Mouse (Mus musculus) midbrain, postnatal 0 days (tissue): ENCODE results near the gene Ncam1. TPM values are rescaled to one million over a fixed set of nuclear protein-coding genes. Genes with fewer than 3 reads are reported as not detected.

Experiments
- ATAC-seq: fragments of 200-750 bp; cut with Nextera tagmentation; 2 replicates; pipeline ENCODE4 v1.8.0; 2017; ENCODE audit warnings: moderate number of reproducible peaks, mild to moderate bottlenecking, moderate TSS enrichment, moderate library complexity; ENCODE audit not compliant: low FRiP score
- DNase-seq: peaks from one replicate; pipeline ENCODE4 v3.0.0-alpha.2; 2015; ENCODE audit warnings: low spot score
- H3K27ac ChIP-seq: fragments of 300-500 bp; sonication (generic); 2 replicates; pipeline ENCODE4 v1.5.1; 2014; ENCODE audit warnings: low read depth, mild to moderate bottlenecking, low read length, mixed read lengths
- H3K27me3 ChIP-seq: fragments of 300-500 bp; sonication (generic); 2 replicates; pipeline ENCODE4 v1.6.1; 2014; ENCODE audit warnings: low read length, control low read depth, mixed read lengths; ENCODE audit not compliant: insufficient read depth
- H3K36me3 ChIP-seq: fragments of 300-500 bp; sonication (generic); 2 replicates; pipeline ENCODE4 v1.6.1; 2014; ENCODE audit warnings: low read length, control low read depth, mixed read lengths; ENCODE audit not compliant: insufficient read depth
- H3K4me1 ChIP-seq: fragments of 300-500 bp; sonication (generic); 2 replicates; pipeline ENCODE4 v1.6.1; 2014; ENCODE audit warnings: mild to moderate bottlenecking, control low read depth, antibody characterized with exemption, low read length, mixed read lengths; ENCODE audit not compliant: insufficient read depth
- H3K4me2 ChIP-seq: fragments of 300-500 bp; sonication (generic); 2 replicates; pipeline ENCODE4 v1.6.1; 2014; ENCODE audit warnings: low read depth, mild to moderate bottlenecking, low read length, mixed read lengths; ENCODE audit not compliant: poor library complexity, severe bottlenecking
- H3K4me3 ChIP-seq: fragments of 300-500 bp; sonication (generic); 2 replicates; pipeline ENCODE4 v1.5.1; 2014; ENCODE audit warnings: low read depth, mild to moderate bottlenecking, low read length, moderate library complexity
- H3K9ac ChIP-seq: fragments of 300-500 bp; sonication (generic); replicated peaks from 2 replicates; pipeline ENCODE4 v1.6.1; 2014; ENCODE audit warnings: mild to moderate bottlenecking, low read length, moderate library complexity, mixed read lengths; ENCODE audit not compliant: poor library complexity, severe bottlenecking
- H3K9me3 ChIP-seq: fragments of 300-500 bp; sonication (generic); 2 replicates; pipeline ENCODE4 v1.6.1; 2016; ENCODE audit warnings: low read length, control low read depth
- CTCF ChIP-seq: IDR thresholded peaks from 2 replicates; pipeline ENCODE4 v1.5.1; 2016; ENCODE audit warnings: antibody characterized with exemption, mild to moderate bottlenecking
- WGBS: fragments of 180-500 bp; shearing (Covaris S2); extraction: QIAGEN DNeasy Blood & Tissue Kit; methylation state at CpG from one replicate; pipeline ENCODE4 v1.1.7; 2014; 5-methylcytosine and 5-hydroxymethylcytosine counted together
- polyA plus RNA-seq: library from polyadenylated mRNA; unstranded; fragments of >200 nt; fragmentation: Nextera tagmentation; extraction: Ambion mirVana; gene quantifications from 2 replicates; pipeline ENCODE4 v1.2.1, GENCODE M21; 2015
- total RNA-seq: library from RNA; depleted of rRNA; stranded (reverse); fragments of >200 nt; gene quantifications from 2 replicates; pipeline ENCODE4 v1.2.3, GENCODE M21; 2014

Gene Ncam1
- total and polyA plus RNA-seq, 2 experiments from 2014 or later = 603 to 685 TPM

DNA sequence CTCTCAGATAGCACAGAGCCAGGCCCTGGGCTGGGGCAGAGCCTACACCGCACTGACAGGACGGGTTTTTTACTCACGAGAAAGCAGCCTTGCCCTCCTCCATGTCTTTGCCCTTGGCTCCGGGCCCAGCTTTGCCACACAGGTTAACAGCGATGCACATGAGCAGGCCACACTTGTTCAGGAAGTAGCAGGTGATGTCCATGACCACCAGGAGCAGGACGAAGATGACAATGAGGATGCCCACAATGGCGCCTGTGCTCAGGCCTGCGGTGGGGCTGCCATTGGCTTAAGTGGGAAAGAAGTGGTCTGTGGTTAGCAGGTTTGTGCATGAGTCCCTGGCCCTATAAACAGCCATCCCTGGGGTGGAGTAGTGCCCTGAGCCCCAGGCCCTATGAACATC is 289.1 kb downstream of the Ncam1 start:
- DNase-seq (no peak), ATAC-seq (no peak)
- H3K4me2 ChIP-seq = no peak overlapping the region
- no peak overlapping the region for H3K4me3 ChIP-seq
- peaks cover 61% of the 10 kb centered on the region for H3K36me3 ChIP-seq
- H3K4me1 ChIP-seq = no peaks in the 10 kb centered on the region
- H3K9ac ChIP-seq = no peak overlapping the region
- H3K27me3 ChIP-seq = no peaks in the 10 kb centered on the region
- no peak overlapping the region for H3K27ac ChIP-seq
- H3K9me3 ChIP-seq = no peaks in the 10 kb centered on the region
- WGBS = over 99% methylated on average over 8 of the region's 8 CpGs
- TF ChIP-seq CTCF = no peak

DNA sequence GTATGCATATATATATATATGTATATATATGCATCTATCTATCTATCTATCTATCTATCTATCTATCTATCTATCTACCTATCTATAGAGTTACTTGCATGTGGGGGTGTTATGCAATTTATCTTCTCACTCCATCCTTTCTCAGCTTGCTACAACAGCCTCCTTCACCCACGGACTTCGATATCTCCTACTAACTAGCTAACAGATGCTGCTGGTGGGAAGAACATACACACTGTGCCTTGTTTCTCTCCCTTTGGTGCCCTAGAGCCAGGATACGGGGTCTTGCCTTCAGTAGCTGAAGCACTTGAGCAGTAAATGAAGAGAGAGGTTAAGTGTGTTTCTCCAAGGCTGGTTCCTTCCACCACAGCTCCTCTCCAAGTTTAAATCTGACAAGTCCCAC is 289.6 kb downstream of the Ncam1 start:
- no peak overlapping the region for H3K27ac ChIP-seq
- DNase-seq = no peak
- H3K9me3 ChIP-seq = no peaks in the 10 kb centered on the region
- no peak overlapping the region for H3K4me3 ChIP-seq
- H3K9ac ChIP-seq = no peak overlapping the region
- WGBS = 97% methylated on average over 3 of the region's 3 CpGs
- H3K4me1 ChIP-seq = no peaks in the 10 kb centered on the region
- no peak for ATAC-seq
- no peaks in the 10 kb centered on the region for H3K27me3 ChIP-seq
- TF ChIP-seq CTCF = no peak
- H3K36me3 ChIP-seq = peaks cover 60% of the 10 kb centered on the region
- H3K4me2 ChIP-seq = no peak overlapping the region

DNA sequence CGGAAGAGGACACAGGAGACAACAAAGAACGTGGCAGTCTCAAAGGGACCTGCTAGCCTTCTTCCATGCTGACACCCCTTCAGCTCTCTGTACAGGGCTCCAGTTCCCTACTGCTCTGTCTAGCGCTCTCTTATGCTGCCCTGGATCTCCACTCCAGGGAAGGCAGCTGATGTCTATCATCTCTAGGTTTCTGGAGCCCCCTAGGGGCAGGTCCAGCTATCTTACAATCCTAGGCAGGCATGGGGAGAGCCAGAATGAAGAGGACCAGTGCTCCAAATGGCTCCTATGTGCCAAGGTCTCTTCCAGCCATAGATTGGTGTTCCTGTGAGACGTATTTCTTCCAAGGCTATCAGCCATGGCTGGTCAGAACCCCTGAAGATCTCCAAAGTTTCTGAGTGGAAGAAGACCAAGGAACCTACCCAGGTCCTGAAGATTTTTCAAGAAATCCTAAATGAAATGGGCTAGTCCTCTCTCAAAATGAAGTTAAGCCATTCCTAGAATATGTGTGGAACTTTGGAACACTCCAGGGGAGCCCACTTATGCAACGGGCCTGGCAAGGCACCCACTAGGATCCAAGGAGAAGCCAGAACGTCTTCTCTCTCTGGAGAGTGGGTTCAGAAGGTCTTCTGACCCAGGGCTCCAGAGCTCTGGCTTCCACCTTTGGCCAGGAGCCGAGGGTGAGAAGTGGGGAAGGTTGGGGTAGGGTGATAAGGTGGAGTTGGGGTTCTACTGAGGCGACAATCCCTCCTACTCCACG is 290.7 kb downstream of the Ncam1 start:
- H3K27me3 ChIP-seq = no peaks in the 10 kb centered on the region
- no peak overlapping the region for H3K4me2 ChIP-seq
- no peak overlapping the region for H3K9ac ChIP-seq
- TF ChIP-seq CTCF = peak; percentile 44
- no peaks in the 10 kb centered on the region for H3K4me1 ChIP-seq
- WGBS = 84% methylated on average over 9 of the region's 9 CpGs
- H3K4me3 ChIP-seq = no peak overlapping the region
- ATAC-seq = no peak
- H3K27ac ChIP-seq = no peak overlapping the region
- peaks cover 58% of the 10 kb centered on the region for H3K36me3 ChIP-seq
- no peaks in the 10 kb centered on the region for H3K9me3 ChIP-seq
- DNase-seq = peak; percentile 33

DNA sequence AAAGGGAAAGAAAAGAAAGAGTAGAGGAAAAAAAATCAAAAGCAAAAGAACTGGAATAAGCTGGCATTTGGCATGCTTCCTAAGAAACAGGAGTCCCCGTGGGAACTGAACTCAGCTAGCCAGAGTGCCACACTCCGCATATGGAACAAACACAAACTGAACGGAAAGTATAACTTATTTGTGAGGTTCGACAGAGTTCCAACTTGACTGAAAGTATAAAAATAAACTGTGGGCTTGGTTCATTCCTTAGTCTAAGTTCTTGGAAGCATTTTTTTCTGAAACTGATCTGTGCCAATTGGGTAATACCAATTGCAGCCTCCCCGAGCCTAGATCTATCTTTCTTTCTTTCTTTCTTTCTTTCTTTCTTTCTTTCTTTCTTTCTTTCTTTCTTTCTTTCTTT is 294.1 kb downstream of the Ncam1 start:
- 43% methylated on average over 5 of the region's 5 CpGs for WGBS
- DNase-seq = peak; percentile 37
- peaks cover 50% of the 10 kb centered on the region for H3K36me3 ChIP-seq

DNA sequence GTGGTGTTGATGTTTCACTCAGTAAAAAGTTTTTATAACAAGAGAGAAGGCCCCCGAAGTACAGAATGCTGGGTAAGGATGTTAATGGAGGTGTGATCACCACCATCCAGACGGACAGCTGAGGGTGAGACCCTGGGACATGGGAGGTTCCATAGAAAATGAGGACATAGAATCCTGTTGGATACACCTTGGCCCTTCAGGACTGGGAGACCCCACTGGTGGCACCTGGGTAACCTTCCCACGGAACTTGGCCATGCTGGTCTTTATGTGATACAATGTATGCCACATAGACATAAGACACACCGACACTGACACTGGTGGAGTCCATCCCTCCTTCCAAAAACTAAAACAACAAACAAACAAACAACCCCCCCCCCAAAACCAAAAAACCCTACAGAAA is 296.5 kb downstream of the Ncam1 start:
- no peak overlapping the region for H3K27ac ChIP-seq
- H3K9me3 ChIP-seq = no peaks in the 10 kb centered on the region
- H3K4me2 ChIP-seq = no peak overlapping the region
- no peak overlapping the region for H3K9ac ChIP-seq
- no peak overlapping the region for H3K4me3 ChIP-seq
- H3K4me1 ChIP-seq = no peaks in the 10 kb centered on the region
- no peaks in the 10 kb centered on the region for H3K27me3 ChIP-seq
- DNase-seq (no peak), ATAC-seq (no peak)
- 92% methylated on average over 4 of the region's 4 CpGs for WGBS
- peaks cover 26% of the 10 kb centered on the region for H3K36me3 ChIP-seq
- no peak for TF ChIP-seq CTCF

More for the DNA sequence above, 294.1 kb downstream of the Ncam1 start:
- H3K9me3 ChIP-seq = no peaks in the 10 kb centered on the region
- ATAC-seq = no peak
- H3K27ac ChIP-seq = no peak overlapping the region
- H3K4me2 ChIP-seq = no peak overlapping the region
- no peak for TF ChIP-seq CTCF
- H3K4me3 ChIP-seq = no peak overlapping the region
- H3K27me3 ChIP-seq = no peaks in the 10 kb centered on the region
- H3K9ac ChIP-seq = no peak overlapping the region
- no peaks in the 10 kb centered on the region for H3K4me1 ChIP-seq

DNA sequence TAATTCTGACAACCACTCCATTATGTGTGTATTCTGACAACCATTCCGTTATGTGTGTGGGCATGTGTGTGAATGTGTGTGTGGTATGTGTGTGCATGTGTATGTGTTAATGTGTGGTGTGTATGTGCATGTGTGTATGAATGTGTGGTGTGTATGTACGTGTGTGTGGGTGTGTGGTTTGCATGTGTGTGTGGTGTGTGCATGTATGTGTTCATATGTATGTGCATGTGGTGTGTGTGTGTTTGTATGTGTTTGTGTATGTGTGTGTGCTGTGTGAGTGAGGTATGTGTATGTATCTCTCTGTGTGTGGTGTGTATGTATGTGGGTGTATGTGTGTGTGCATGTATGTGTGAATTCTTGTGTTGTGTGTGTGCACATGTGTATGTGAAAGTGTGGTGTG is 298.8 kb downstream of the Ncam1 start:
- Histone ChIP-seq H3K36me3 (peaks cover 8% of the 10 kb centered on the region), H3K27ac (no peak overlapping the region), H3K27me3 (no peaks in the 10 kb centered on the region), H3K4me1 (no peaks in the 10 kb centered on the region), H3K4me2 (no peak overlapping the region), H3K9ac (no peak overlapping the region), H3K9me3 (no peaks in the 10 kb centered on the region), H3K4me3 (no peak overlapping the region)
- whole genome bisulfite sequencing = 97% methylated on average over 2 of the region's 2 CpGs
- no peak for TF ChIP-seq CTCF
- DNase-seq (no peak), ATAC-seq (no peak)
